In the genomic region with DNA sequence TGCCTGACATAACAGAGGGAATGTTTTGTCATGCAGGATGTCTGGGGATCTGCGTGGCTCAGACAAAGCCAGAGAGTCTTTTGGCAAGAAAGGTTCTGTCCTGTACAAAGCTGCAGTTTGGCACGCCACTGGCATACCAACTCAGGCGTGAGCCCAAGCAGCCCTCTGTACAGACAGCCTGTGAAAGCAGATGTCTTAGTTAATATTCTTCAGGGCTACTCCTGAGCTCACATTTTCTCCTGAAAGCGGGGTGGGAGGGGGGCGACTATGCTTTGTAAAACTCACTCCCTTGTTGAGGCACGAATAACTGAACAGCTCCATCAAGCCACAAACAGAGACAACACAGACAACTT, we compare ENCODE assay signal across 12 mouse cellular contexts. TPM values are rescaled to one million over a fixed set of nuclear protein-coding genes. Genes with fewer than 3 reads are reported as not detected.
A peak's percentile ranks its signal among the peaks of the same experiment; 100 is the strongest.
DNase-seq lines count a peak whose midpoint lies in the region; ATAC-seq and TF ChIP-seq lines count a peak whose summit lies in the region.
"Had no signal": no experiment of that assay in that cellular context is flagged by ENCODE, and none has a peak within 500 bp of the region (broad histone marks: within the 10 kb centered on the region; RNA-seq: fewer than 3 reads in every experiment).

No protein-coding gene starts in this region.

- no peak for TF ChIP-seq EP300 in liver, postnatal 0 days (IDR thresholded peaks at IDR 0.05; ENCODE audit: low read depth)

- H3K4me3 ChIP-seq in forebrain, embryonic 16.5 days (replicated peaks; ENCODE audit: low read length): no peak overlapping the region
- no peak overlapping the region for H3K4me3 ChIP-seq in liver, postnatal 0 days (ENCODE audit: low read depth, low read length)
- H3K4me3 ChIP-seq: heart, embryonic 13.5 days had no signal

- no peak overlapping the region for H3K9ac ChIP-seq in forebrain, embryonic 16.5 days (replicated peaks; ENCODE audit: low read depth, low read length)
- H3K9ac ChIP-seq in liver, postnatal 0 days (replicated peaks): no peak overlapping the region
- H3K9ac ChIP-seq: heart, embryonic 13.5 days had no signal

- peak overlapping the region; percentile 53 for H3K27ac ChIP-seq in forebrain, embryonic 16.5 days (ENCODE audit: low read length)
- no peak overlapping the region for H3K27ac ChIP-seq in liver, postnatal 0 days (ENCODE audit: low read depth)
- H3K27ac ChIP-seq: heart, embryonic 13.5 days; stomach, postnatal 0 days had no signal

- no peaks in the 10 kb centered on the region for H3K9me3 ChIP-seq in forebrain, embryonic 16.5 days (ENCODE audit: control insufficient read depth, low read length)
- no peaks in the 10 kb centered on the region for H3K9me3 ChIP-seq in liver, postnatal 0 days (ENCODE audit: low read length)
- H3K9me3 ChIP-seq: heart, embryonic 13.5 days had no signal

- TF ChIP-seq CTCF in liver, postnatal 0 days (IDR thresholded peaks at IDR 0.05; ENCODE audit: low read depth): no peak

- peaks cover 14% of the 10 kb centered on the region for H3K4me1 ChIP-seq in forebrain, embryonic 16.5 days (replicated peaks; ENCODE audit: control insufficient read depth, insufficient read depth, low read length)
- H3K4me1 ChIP-seq in liver, postnatal 0 days (ENCODE audit: insufficient read depth): no peaks in the 10 kb centered on the region
- H3K4me1 ChIP-seq: heart, embryonic 13.5 days had no signal

- 11% methylated on average over 6 of the region's 6 CpGs for WGBS in forebrain, embryonic 16.5 days
- 80% methylated on average over 6 of the region's 6 CpGs for WGBS in liver, postnatal 0 days (ENCODE audit: insufficient replicate concordance)

- peak overlapping the region; percentile 27 for H3K4me2 ChIP-seq in forebrain, embryonic 16.5 days (ENCODE audit: low read length)
- H3K4me2 ChIP-seq in liver, postnatal 0 days (ENCODE audit: low read depth, low read length): no peak overlapping the region
- H3K4me2 ChIP-seq: heart, embryonic 13.5 days had no signal

- peak; percentile 97 for ATAC-seq in forebrain, embryonic 16.5 days
- ATAC-seq in liver, postnatal 0 days: no peak

- intact Hi-C loops in left cerebral cortex, postnatal 14 days (cut with DNase I): no loop called here

- peak; percentile 43 to 77 for DNase-seq in left cerebral cortex, postnatal 14 days (ENCODE audit: low spot score in 2 of 2)
- no peak for DNase-seq in left cerebral cortex, adult 9 months (ENCODE audit: low spot score in 2 of 2)
- peak; percentile 50 to 74 for DNase-seq in layer of hippocampus, postnatal 14 days (ENCODE audit: low spot score in 2 of 2)
- DNase-seq in right cerebral cortex, postnatal 10 days (ENCODE audit: low spot score in 2 of 2): peak; percentile 83 to 87
- no peak for DNase-seq in adrenal gland, postnatal 4 days (ENCODE audit: low spot score in 2 of 2)
- no peak for DNase-seq in liver, postnatal 0 days
- no peak for DNase-seq in heart, postnatal 4 days
- DNase-seq: kidney, adult 11 months; lung, adult 18-20 months had no signal

- no peaks in the 10 kb centered on the region for H3K36me3 ChIP-seq in forebrain, embryonic 16.5 days (ENCODE audit: control insufficient read depth, insufficient read depth)
- no peaks in the 10 kb centered on the region for H3K36me3 ChIP-seq in liver, postnatal 0 days (replicated peaks; ENCODE audit: insufficient read depth, low read length)
- H3K36me3 ChIP-seq: heart, embryonic 13.5 days had no signal

- no peaks in the 10 kb centered on the region for H3K27me3 ChIP-seq in forebrain, embryonic 16.5 days (replicated peaks; ENCODE audit: control insufficient read depth, insufficient read depth, low read length)
- no peaks in the 10 kb centered on the region for H3K27me3 ChIP-seq in liver, postnatal 0 days (ENCODE audit: insufficient read depth, low read length)
- H3K27me3 ChIP-seq: heart, embryonic 13.5 days had no signal

RNA-seq across cellular contexts. Expression of a gene that starts 56.3 kb away (rescaled TPM):
- total RNA-seq in left cerebral cortex, postnatal 14 days (2021): 10 to 100 TPM; 24.5 to 26.7 TPM
- polyA plus RNA-seq in forebrain, embryonic 16.5 days (2015; fragmentation: Nextera tagmentation; extraction: Ambion mirVana): 32.9 and 34.8 TPM in 2 replicates
- 10 to 100 TPM; 23.3 to 25.8 TPM for total RNA-seq in layer of hippocampus, postnatal 14 days (2021)
- total RNA-seq in adrenal gland, postnatal 4 days (2021): 10 to 100 TPM; 18.5 to 19.3 TPM
- polyA plus RNA-seq in liver, postnatal 0 days (2015; fragmentation: Nextera tagmentation; extraction: Ambion mirVana): 9.1 and 9.9 TPM in 2 replicates
- 10 to 100 TPM; 17.0 to 17.9 TPM for total RNA-seq in heart, postnatal 4 days (2021)

RNA-seq across cellular contexts. Expression of a gene that starts 56.3 kb away (rescaled TPM):
- 10 to 100 TPM; 30.1 to 31.1 TPM for total RNA-seq in left cerebral cortex, postnatal 14 days (2021)
- 39.6 and 44.1 TPM in 2 replicates for polyA plus RNA-seq in forebrain, embryonic 16.5 days (2015; fragmentation: Nextera tagmentation; extraction: Ambion mirVana)
- total RNA-seq in layer of hippocampus, postnatal 14 days (2021): 10 to 100 TPM; 34.8 to 36.8 TPM
- 10 to 100 TPM; 63.5 to 66.4 TPM for total RNA-seq in adrenal gland, postnatal 4 days (2021)
- 4.5 and 5.2 TPM in 2 replicates for polyA plus RNA-seq in liver, postnatal 0 days (2015; fragmentation: Nextera tagmentation; extraction: Ambion mirVana)
- total RNA-seq in heart, postnatal 4 days (2021): 10 to 100 TPM; 35.8 to 40.0 TPM

Comparison
In these comparisons a context has a peak if more than half of its experiments do, and no peak if none do; other contexts are left out.
1. DNase-seq: peak in left cerebral cortex, postnatal 14 days (2 of 2), layer of hippocampus, postnatal 14 days (2 of 2) and right cerebral cortex, postnatal 10 days (2 of 2); none in left cerebral cortex, adult 9 months (0 of 2), adrenal gland, postnatal 4 days (0 of 2), liver, postnatal 0 days (single experiment) and heart, postnatal 4 days (single experiment).